Mouse (Mus musculus) lung, postnatal 25 days (tissue): ENCODE data around the gene Mical2.
A peak's percentile ranks its signal among the peaks of the same experiment; 100 is the strongest.

Experiments
- DNase-seq: peaks from one replicate; pipeline ENCODE4 v3.0.0; 2022; ENCODE audit warnings: low spot score

Mical2 gene

GRCm38 (mm10) chr7:112319419-112319818, 93.8 kb downstream of the Mical2 start:
- no peak for DNase-seq

GRCm38 (mm10) chr7:112320052-112320730, 94.5 kb downstream of the Mical2 start:
- no peak for DNase-seq

- DNase-seq: no peak
Measured at GRCm38 (mm10) chr7:112321798-112322794, 96.4 kb downstream of the Mical2 start.

DNA sequence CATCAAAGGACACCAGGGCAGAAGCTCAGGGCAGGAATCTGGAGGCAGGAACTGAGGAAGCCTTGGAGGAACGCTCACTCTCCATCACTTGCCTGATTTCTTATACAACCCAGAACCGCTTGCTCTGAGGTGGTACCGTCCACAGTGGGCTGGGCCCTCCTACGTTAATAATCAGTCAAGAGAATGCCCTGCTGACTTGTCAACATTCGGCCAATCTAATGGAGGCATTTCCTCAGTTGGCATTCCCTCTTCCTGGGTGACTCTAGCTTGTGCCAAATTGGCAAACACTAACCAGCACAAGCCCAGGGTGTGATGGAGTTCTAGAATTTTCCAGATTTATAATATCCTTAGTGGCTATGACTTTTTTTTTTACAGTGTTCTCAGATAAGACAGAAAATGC, 98.9 kb downstream of the Mical2 start:
- DNase-seq: no peak

GRCm38 (mm10) chr7:112326852-112327251, 101.2 kb downstream of the Mical2 start:
- DNase-seq: peak; percentile 64

GRCm38 (mm10) chr7:112328969-112329368, 103.3 kb downstream of the Mical2 start:
- DNase-seq: peak; percentile 73

DNA sequence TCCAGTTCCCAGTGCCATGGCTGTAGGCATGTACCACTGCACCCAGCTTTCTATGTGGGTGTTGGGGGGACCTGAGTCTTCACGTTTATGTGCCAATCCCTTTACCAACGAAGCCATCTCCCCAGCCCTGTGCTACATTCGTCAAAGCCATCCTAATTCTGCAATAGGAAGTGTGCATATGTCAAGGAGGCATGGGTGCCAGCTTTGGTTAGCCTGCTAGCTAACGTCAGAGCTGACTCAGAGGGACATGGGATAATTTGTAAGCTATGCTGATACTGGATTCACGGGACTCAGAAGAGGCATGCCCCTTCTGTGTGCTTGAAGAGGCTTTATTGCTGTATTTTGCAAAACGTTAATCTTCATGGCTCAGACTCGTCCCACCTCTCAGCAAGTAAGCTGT, 103.8 kb downstream of the Mical2 start:
- no peak for DNase-seq

- DNase-seq: no peak
Measured at GRCm38 (mm10) chr7:112330935-112331334, 105.3 kb downstream of the Mical2 start.

DNA sequence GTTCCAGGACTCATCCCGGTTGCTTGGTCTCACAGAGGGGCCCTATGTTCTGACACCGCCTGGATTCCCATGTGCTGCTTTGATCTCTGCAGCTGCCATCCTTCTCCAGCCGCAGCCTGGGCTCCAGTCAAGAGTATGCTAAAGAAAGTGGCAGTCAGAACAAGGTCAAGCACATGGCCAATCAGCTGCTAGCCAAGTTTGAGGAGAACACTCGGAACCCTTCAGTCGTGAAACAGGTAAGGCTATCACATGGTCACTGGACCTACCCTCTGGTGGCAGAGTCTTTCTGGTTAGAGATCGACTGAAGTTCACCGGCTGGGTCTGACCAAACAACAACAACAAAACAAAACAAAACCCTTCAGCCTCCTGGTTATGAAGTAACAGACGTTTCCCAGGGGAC, 106.1 kb downstream of the Mical2 start:
- peak; percentile 77 for DNase-seq

- no peak for DNase-seq
Measured at GRCm38 (mm10) chr7:112332426-112332825, 106.8 kb downstream of the Mical2 start.

GRCm38 (mm10) chr7:112333404-112333803, 107.7 kb downstream of the Mical2 start:
- no peak for DNase-seq

GRCm38 (mm10) chr7:112336213-112336631, 110.6 kb downstream of the Mical2 start:
- no peak for DNase-seq

DNA sequence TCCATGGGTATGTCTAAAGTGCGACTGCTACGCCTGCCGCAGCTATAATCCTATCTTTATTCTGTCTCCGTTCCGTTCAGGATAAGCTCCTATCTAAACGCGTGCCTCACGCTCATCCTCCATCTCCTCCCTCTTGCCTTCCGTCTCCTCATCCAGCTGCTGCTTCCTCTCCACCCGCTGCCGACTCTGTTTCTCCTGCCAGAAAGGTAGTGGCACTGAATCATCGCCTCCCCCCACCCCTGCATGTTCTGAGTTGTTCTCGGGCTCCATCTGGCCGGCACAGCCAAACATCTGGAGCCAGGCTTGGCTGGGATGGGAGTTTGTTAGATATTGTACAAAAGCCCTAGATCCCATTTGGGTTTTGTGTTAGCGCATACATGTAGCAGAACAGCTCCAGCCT, 111.1 kb downstream of the Mical2 start:
- DNase-seq: no peak

GRCm38 (mm10) chr7:112337736-112338135, 112.1 kb downstream of the Mical2 start:
- no peak for DNase-seq

- DNase-seq: no peak
Measured at GRCm38 (mm10) chr7:112341052-112341451, 115.4 kb downstream of the Mical2 start.

DNA sequence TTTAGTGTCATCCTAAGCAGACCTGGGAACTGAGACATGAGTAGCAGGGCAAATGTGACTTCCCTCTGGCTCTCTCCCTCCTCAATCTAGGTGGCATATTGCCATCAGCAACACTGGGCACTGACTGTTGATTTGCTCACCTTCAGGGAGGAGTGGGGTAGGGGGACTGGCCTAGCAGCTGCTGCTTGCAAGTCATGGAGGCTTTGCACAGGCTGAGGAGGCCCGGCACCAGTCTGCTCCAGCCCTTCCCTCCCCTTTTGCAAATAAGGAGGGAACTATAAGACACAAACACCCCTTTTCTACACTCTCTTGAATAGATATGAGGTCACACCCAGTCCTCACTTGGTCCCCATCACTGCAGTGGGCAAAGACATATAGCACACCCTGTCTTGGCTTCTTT, 120.0 kb downstream of the Mical2 start:
- no peak for DNase-seq

GRCm38 (mm10) chr7:112351541-112351940, 125.9 kb downstream of the Mical2 start:
- no peak for DNase-seq

DNA sequence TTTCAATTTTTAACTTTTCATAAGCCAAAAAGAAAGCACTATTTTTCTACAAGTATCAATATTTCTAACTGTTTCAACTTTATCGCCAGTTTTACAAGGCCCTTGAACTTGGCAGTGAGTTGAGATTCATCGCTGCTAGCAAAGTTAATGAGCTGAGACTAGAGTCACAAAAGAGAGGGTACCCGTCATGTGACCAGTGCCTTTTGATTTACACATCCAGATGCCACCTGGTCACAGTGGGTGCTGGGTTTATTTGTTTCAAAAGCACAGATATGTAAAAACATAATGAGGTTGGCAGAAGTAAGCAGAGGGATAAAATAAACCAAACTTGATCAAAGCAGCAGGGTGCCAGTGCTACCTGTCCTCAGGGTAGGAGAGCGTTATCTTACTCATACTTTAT, 126.3 kb downstream of the Mical2 start:
- no peak for DNase-seq

- no peak for DNase-seq
Measured at GRCm38 (mm10) chr7:112353011-112353410, 127.4 kb downstream of the Mical2 start.

DNA sequence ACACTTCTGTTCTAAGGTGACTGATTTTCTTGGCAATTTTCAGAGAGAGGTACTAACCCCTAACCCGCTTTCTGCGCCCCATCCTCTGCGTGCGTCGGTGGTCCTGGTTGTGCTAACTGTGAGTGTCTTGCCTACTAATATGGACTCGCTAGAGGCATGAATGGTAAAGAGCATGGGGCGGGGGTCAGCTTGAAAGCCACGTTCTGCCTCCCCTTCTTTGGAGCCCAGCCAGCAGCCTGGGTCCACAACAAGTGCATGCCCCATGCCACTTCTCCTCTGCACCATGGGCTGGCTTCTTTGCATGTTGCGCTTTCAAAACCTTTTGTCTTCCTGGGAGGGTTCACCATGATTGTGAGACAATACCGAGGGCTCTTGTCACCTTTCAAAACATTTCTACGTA, 128.3 kb downstream of the Mical2 start:
- no peak for DNase-seq

DNA sequence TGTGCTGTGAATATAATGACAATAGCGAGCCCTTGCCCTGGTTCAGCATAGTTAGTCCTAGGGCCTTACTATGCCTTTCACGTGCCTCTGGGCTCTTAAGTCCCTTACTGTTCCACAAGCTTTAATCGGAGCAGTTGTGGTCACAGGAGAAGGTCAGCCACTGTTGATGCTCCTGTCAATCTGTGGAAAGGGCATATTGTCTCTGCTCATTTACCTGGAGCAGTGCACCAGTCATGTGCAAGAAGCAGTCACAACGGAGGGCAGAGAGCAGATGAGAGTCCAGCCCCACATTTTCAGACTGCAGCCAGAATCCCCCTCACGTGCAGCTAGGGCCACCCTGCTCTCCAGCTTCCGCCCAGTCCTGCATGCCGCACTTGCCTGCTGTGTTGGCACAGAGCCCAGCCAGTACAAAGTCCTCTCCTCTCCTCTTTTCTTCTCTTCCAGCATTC, 128.9 kb downstream of the Mical2 start:
- DNase-seq: no peak

GRCm38 (mm10) chr7:112359594-112359993, 133.9 kb downstream of the Mical2 start:
- DNase-seq: no peak

GRCm38 (mm10) chr7:112362574-112363200, 137.0 kb downstream of the Mical2 start:
- peak; percentile 36 for DNase-seq
